Mouse (Mus musculus): ENCODE data around the gene Ttbk2.

- TF ChIP-seq CTCF (IDR thresholded peaks at IDR 0.05; ENCODE audit: low read depth): no peak
- TF ChIP-seq EP300 (optimal IDR thresholded peaks at IDR 0.05): no peak
Observed at GRCm38 (mm10) chr2:120710154-120710553, 140.2 kb downstream of the Ttbk2 start.
